Mouse (Mus musculus): ENCODE data around the gene H1fx.

- no peak for TF ChIP-seq CTCF (IDR thresholded peaks at IDR 0.05; ENCODE audit: low read depth)
- no peak for TF ChIP-seq EP300 (IDR thresholded peaks at IDR 0.05; ENCODE audit: low read depth)
Measured at GRCm38 (mm10) chr6:87991216-87991615, 9.8 kb upstream of the H1fx start.
